Mouse (Mus musculus) embryonic facial prominence, embryonic 13.5 days (tissue): Measurements from ENCODE around the gene Vcp. TPM values are rescaled to one million over a fixed set of nuclear protein-coding genes. Genes with fewer than 3 reads are reported as not detected.

ENCODE experiments used
- ATAC-seq: fragments of 200-750 bp; cut with Nextera tagmentation; 2 replicates; pipeline ENCODE4 v1.8.0; 2017; ENCODE audit warnings: low read depth; ENCODE audit not compliant: insufficient number of reproducible peaks, insufficient read depth, low FRiP score, low TSS enrichment
- H3K27ac ChIP-seq: fragments of 300-500 bp; sonication (generic); 2 replicates; pipeline ENCODE4 v1.5.1; 2015; ENCODE audit warnings: moderate library complexity, mild to moderate bottlenecking, inconsistent platforms
- H3K27me3 ChIP-seq: fragments of 300-500 bp; sonication (generic); 2 replicates; pipeline ENCODE4 v1.6.1; 2015; ENCODE audit warnings: mild to moderate bottlenecking, inconsistent platforms
- H3K36me3 ChIP-seq: fragments of 300-500 bp; sonication (generic); 2 replicates; pipeline ENCODE4 v1.6.1; 2015; ENCODE audit warnings: mild to moderate bottlenecking, inconsistent platforms
- H3K4me1 ChIP-seq: fragments of 300-500 bp; sonication (generic); 2 replicates; pipeline ENCODE4 v1.6.1; 2015; ENCODE audit warnings: inconsistent platforms
- H3K4me2 ChIP-seq: fragments of 300-500 bp; sonication (generic); 2 replicates; pipeline ENCODE4 v1.6.1; 2015; ENCODE audit warnings: moderate library complexity, mild to moderate bottlenecking, inconsistent platforms
- H3K4me3 ChIP-seq: fragments of 300-500 bp; sonication (generic); 2 replicates; pipeline ENCODE4 v1.5.1; 2015; ENCODE audit warnings: mild to moderate bottlenecking, inconsistent platforms
- H3K9ac ChIP-seq: fragments of 300-500 bp; sonication (generic); 2 replicates; pipeline ENCODE4 v1.6.1; 2015; ENCODE audit warnings: mild to moderate bottlenecking, inconsistent platforms
- H3K9me3 ChIP-seq: fragments of 300-500 bp; sonication (generic); 2 replicates; pipeline ENCODE4 v1.6.1; 2016; ENCODE audit warnings: inconsistent platforms
- WGBS: fragments of 180-500 bp; shearing (Covaris S2); methylation state at CpG from one replicate; pipeline ENCODE4 v1.1.7; 2015; ENCODE audit warnings: mixed read lengths; 5-methylcytosine and 5-hydroxymethylcytosine counted together
- polyA plus RNA-seq: library from polyadenylated mRNA; unstranded; fragments of >200 nt; fragmentation: Nextera tagmentation; extraction: Ambion mirVana; gene quantifications from 2 replicates; pipeline ENCODE4 v1.2.1, GENCODE M21; 2015

Vcp gene
- polyA plus RNA-seq, 1 experiment from 2014 or later: 567 TPM

GRCm38 (mm10) chr4:43025084-43025960 lies 25.0 kb upstream of the Vcp start, which contains the start of gene Pigo:
Gene Pigo, minus strand, starts transcription at chr4:43025819.
- H3K4me2 ChIP-seq: peak within 1 kb of the TSS; percentile 76
- peak; percentile 83 for ATAC-seq
- no peaks in the 10 kb centered on the region for H3K9me3 ChIP-seq
- peak within 1 kb of the TSS; percentile 89 for H3K27ac ChIP-seq
- peak within 1 kb of the TSS; percentile 76 for H3K9ac ChIP-seq
- peak within 1 kb of the TSS; percentile 68 for H3K4me3 ChIP-seq
- peaks cover 19% of the 10 kb centered on the region for H3K4me1 ChIP-seq
- 5% methylated on average over 42 of the region's 42 CpGs for WGBS
- no peaks in the 10 kb centered on the region for H3K27me3 ChIP-seq
- H3K36me3 ChIP-seq: peaks cover 71% of the 10 kb centered on the region

- 76% methylated on average over 14 of the region's 14 CpGs for WGBS
- Histone ChIP-seq H3K9ac (peak overlapping the region; percentile 76), H3K36me3 (peaks cover 75% of the 10 kb centered on the region), H3K27ac (peak overlapping the region; percentile 89), H3K27me3 (no peaks in the 10 kb centered on the region), H3K4me3 (peak overlapping the region; percentile 68), H3K9me3 (no peaks in the 10 kb centered on the region), H3K4me1 (peaks cover 14% of the 10 kb centered on the region), H3K4me2 (peak overlapping the region; percentile 76)
- ATAC-seq: no peak
These were observed 24.4 kb upstream of the Vcp start for GRCm38 (mm10) chr4:43024673-43025072.

GRCm38 (mm10) chr4:43021341-43021740 lies 21.0 kb upstream of the Vcp start:
- WGBS: 76% methylated on average over 17 of the region's 17 CpGs
- ATAC-seq: no peak
- H3K4me3 ChIP-seq: no peak overlapping the region
- H3K4me2 ChIP-seq: no peak overlapping the region
- no peaks in the 10 kb centered on the region for H3K27me3 ChIP-seq
- H3K36me3 ChIP-seq: peaks cover 74% of the 10 kb centered on the region
- H3K27ac ChIP-seq: no peak overlapping the region
- no peak overlapping the region for H3K9ac ChIP-seq
- peaks cover 14% of the 10 kb centered on the region for H3K4me1 ChIP-seq
- H3K9me3 ChIP-seq: no peaks in the 10 kb centered on the region

GRCm38 (mm10) chr4:43020876-43021275 lies 20.6 kb upstream of the Vcp start:
- Histone ChIP-seq H3K4me1 (peaks cover 14% of the 10 kb centered on the region), H3K9me3 (no peaks in the 10 kb centered on the region), H3K27me3 (no peaks in the 10 kb centered on the region), H3K4me2 (no peak overlapping the region), H3K9ac (no peak overlapping the region), H3K4me3 (no peak overlapping the region), H3K36me3 (peaks cover 74% of the 10 kb centered on the region), H3K27ac (no peak overlapping the region)
- WGBS: 88% methylated on average over 16 of the region's 16 CpGs
- ATAC-seq: no peak

- no peak for ATAC-seq
- H3K36me3 ChIP-seq: peaks cover 74% of the 10 kb centered on the region
- H3K27ac ChIP-seq: no peak overlapping the region
- no peak overlapping the region for H3K4me2 ChIP-seq
- H3K4me1 ChIP-seq: peaks cover 11% of the 10 kb centered on the region
- 94% methylated on average over 23 of the region's 23 CpGs for WGBS
- no peak overlapping the region for H3K4me3 ChIP-seq
- H3K9ac ChIP-seq: no peak overlapping the region
- H3K9me3 ChIP-seq: no peaks in the 10 kb centered on the region
- no peaks in the 10 kb centered on the region for H3K27me3 ChIP-seq
These were observed 19.5 kb upstream of the Vcp start for GRCm38 (mm10) chr4:43019641-43020465.

- Histone ChIP-seq H3K4me1 (peaks cover 4% of the 10 kb centered on the region), H3K36me3 (peaks cover 74% of the 10 kb centered on the region), H3K9ac (no peak overlapping the region), H3K27ac (no peak overlapping the region), H3K4me2 (no peak overlapping the region), H3K9me3 (no peaks in the 10 kb centered on the region), H3K27me3 (no peaks in the 10 kb centered on the region), H3K4me3 (no peak overlapping the region)
- no peak for ATAC-seq
- WGBS: 85% methylated on average over 10 of the region's 10 CpGs
These were observed 18.9 kb upstream of the Vcp start for GRCm38 (mm10) chr4:43019176-43019575.

- Histone ChIP-seq H3K9ac (no peak overlapping the region), H3K4me1 (no peaks in the 10 kb centered on the region), H3K27ac (no peak overlapping the region), H3K4me2 (no peak overlapping the region), H3K9me3 (no peaks in the 10 kb centered on the region), H3K27me3 (no peaks in the 10 kb centered on the region), H3K4me3 (no peak overlapping the region), H3K36me3 (peaks cover 67% of the 10 kb centered on the region)
- 90% methylated on average over 4 of the region's 4 CpGs for WGBS
- no peak for ATAC-seq
These were observed 17.8 kb upstream of the Vcp start for GRCm38 (mm10) chr4:43018156-43018555.

GRCm38 (mm10) chr4:43012091-43012490 lies 11.8 kb upstream of the Vcp start:
- Histone ChIP-seq H3K4me1 (peaks cover 11% of the 10 kb centered on the region), H3K27ac (no peak overlapping the region), H3K9ac (no peak overlapping the region), H3K36me3 (peaks cover 8% of the 10 kb centered on the region), H3K27me3 (no peaks in the 10 kb centered on the region), H3K4me3 (no peak overlapping the region), H3K9me3 (no peaks in the 10 kb centered on the region), H3K4me2 (no peak overlapping the region)
- 93% methylated on average over 1 of the region's 1 CpGs for WGBS
- no peak for ATAC-seq

- H3K9ac ChIP-seq: peak within 1 kb of the TSS; percentile 77
- H3K4me3 ChIP-seq: peak within 1 kb of the TSS; percentile 76
- peak within 1 kb of the TSS; percentile 91 for H3K4me2 ChIP-seq
- H3K36me3 ChIP-seq: peaks cover 14% of the 10 kb centered on the region
- WGBS: 1% methylated on average over 37 of the region's 37 CpGs
- H3K4me1 ChIP-seq: peaks cover 11% of the 10 kb centered on the region
- no peaks in the 10 kb centered on the region for H3K9me3 ChIP-seq
- ATAC-seq: peak; percentile 86
- no peaks in the 10 kb centered on the region for H3K27me3 ChIP-seq
- peak within 1 kb of the TSS; percentile 55; the same call in 1 of the 2 replicates for H3K27ac ChIP-seq
These were observed 10.1 kb upstream of the Vcp start, which contains the start of gene Fancg for GRCm38 (mm10) chr4:43010161-43011038. Gene Fancg, minus strand, starts transcription at chr4:43010506.

GRCm38 (mm10) chr4:43005765-43006164 lies 5.5 kb upstream of the Vcp start:
- 53% methylated on average over 2 of the region's 2 CpGs for WGBS
- Histone ChIP-seq H3K36me3 (peaks cover 25% of the 10 kb centered on the region), H3K4me3 (no peak overlapping the region), H3K4me1 (peaks cover 11% of the 10 kb centered on the region), H3K9ac (no peak overlapping the region), H3K27ac (no peak overlapping the region), H3K4me2 (no peak overlapping the region), H3K9me3 (no peaks in the 10 kb centered on the region), H3K27me3 (no peaks in the 10 kb centered on the region)
- ATAC-seq: no peak

- WGBS: 89% methylated on average over 3 of the region's 3 CpGs
- Histone ChIP-seq H3K4me1 (peaks cover 11% of the 10 kb centered on the region), H3K27ac (no peak overlapping the region), H3K9me3 (no peaks in the 10 kb centered on the region), H3K27me3 (no peaks in the 10 kb centered on the region), H3K9ac (0 out of 2 replicates have a peak overlapping the region, but pooled peaks have one; percentile 36), H3K4me3 (no peak overlapping the region), H3K4me2 (no peak overlapping the region), H3K36me3 (peaks cover 25% of the 10 kb centered on the region)
- no peak for ATAC-seq
These were observed 4.6 kb upstream of the Vcp start for GRCm38 (mm10) chr4:43004951-43005350.
